Mouse (Mus musculus) kidney, postnatal 10 days (tissue): ENCODE measurements at regions not wholly inside any gene's neighbourhood (a gene's known extent, or its start where the extent isn't known, plus 50 kb on each side); places are given as distances from the start of the nearest gene placed in this dataset.

Experiments
- DNase-seq: peaks from one replicate; pipeline ENCODE4 v3.0.0; 2021; ENCODE audit warnings: mixed read lengths

DNA sequence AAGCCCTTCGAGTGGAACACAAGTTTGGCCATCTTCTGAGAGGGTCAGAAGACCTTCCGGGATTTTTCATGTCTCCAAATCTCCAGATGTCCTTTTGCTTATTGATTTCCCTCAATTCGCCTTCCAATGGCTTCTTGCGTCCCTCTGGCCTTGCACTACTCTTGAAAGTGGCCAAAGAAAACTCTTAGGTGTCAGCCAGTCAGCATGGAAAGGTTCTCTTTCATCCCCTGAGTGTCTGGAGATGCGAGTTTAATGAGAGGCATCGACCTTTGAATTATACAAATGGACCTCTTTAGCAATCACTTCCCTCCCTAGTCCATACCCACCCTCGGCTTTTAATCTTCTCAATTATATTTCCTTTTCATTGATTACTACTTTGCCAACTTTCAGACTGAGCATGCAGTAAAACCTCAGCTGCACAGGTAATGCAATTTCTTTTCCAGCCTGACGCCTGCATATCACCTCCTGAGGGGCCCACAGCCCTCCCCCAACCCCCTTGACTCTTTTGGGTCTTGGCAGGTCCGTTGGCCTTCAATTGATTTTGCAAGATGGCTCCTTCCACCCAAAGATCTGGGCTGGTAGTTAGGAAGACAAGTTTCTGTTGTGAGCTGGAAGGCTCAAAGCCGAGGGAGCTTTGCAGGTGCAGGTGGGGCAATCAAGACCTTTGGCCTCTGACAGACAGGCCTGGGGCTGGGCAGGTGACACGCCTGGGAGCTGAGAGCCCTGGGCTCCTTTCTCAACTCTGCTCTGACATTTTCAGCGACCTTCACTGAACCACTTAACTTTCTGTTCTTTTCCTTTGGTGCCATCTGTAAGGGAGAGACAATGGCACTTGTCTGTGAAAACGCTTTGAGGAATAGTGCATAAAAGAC lies 461.8 kb downstream of the Ccdc171 start:
- no peak for DNase-seq

GRCm38 (mm10) chr4:83987846-83988245 lies 462.5 kb downstream of the Ccdc171 start:
- DNase-seq: no peak

DNA sequence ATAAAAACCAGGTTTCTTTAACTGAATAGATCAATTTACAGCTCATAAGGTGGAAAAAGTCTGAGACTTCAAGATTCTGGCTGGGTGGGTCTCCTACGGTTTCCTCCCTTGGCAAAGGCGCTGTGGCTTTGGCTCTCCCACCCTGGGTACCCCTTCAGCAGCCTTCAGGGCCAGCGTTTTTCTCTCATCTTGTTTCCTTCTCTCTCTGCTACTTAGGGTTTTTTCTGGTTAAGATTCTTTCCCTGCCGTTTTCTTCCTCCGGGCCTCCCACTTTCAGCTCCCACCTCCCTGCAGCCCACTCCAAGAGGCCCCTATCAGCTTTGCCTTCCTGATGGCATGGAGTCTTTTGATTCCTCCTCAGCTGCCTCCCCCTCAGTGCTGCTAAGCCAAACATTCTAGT lies 463.0 kb downstream of the Ccdc171 start:
- DNase-seq: no peak

DNA sequence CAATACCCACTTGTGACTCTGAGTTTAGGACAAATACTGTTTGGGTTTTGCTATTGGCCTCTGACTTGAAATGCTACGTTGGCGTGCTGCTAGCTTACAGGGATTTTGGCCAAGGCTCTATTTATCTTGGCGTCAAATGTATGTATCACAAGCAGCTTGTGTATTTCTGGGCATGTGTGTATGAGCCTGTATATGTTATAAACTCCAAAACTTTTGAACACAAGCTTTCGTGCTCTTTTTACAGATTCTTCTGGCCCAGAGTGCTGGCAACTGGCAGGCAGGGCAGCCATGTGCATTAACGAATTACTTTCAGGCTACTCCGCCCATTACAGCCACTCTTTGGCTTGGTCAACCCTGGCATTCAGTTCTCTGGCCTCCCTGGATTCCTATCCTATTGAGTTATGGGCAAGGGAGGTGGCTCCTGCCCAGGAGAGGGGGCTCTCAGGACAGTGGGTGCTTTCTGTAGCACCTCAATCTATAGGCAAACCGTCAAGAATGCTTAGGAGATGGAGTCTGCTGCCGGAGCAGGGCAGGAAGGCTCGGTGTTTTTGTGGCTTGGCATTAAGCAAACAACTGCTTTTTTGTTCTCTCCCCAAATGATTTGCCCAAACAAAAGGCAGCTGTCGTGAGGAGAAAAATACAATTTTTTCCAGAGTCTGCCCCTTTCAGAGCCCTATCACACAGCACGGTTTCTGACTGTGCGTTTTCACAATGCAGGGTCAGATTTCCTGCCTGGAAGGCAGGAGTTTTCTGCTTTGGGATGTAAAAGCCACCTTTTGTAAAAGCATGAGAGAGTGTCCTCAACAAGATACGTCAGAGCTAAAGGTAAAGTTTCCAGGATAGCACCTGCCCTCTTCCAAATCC lies 465.0 kb downstream of the Ccdc171 start:
- DNase-seq: peak; percentile 28

DNA sequence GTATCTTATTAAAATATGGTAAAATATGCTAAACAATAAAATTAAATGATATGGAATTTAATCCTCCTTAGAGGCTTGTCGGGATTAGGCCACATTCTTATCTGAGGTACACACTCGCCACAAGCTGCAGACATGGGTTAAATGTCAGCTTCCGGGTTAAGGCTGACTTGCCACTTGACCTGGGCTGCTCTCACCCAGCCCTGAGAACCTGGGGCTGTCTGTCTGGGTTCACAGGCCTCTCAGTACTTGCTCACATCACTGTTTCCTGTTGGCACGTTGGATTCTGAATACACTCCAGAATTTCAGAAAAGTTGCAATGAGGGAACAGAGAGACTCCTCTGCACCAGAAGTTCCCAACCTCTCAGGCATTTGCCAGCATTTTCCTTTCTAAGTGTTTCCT lies 465.9 kb downstream of the Ccdc171 start:
- DNase-seq: no peak

DNA sequence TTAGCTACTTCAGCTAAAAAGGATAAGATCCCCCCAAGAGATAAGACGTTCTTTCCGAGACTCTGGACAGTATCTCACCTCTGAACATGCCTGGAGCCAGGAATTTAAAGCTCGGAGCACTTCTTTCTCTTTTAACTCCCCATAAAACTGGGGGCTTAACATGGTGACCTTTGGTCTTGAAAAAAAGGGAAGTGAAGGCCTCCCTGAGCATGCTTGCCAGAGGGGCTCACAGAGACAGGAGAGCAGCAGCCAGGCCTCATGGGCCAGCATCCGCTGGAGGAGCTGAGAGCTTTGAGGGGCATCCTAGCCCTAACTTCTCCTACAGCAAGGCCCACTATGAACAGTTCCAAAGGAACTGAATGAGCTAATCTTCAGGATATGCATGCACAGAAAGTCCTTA lies 471.7 kb downstream of the Ccdc171 start:
- no peak for DNase-seq

DNA sequence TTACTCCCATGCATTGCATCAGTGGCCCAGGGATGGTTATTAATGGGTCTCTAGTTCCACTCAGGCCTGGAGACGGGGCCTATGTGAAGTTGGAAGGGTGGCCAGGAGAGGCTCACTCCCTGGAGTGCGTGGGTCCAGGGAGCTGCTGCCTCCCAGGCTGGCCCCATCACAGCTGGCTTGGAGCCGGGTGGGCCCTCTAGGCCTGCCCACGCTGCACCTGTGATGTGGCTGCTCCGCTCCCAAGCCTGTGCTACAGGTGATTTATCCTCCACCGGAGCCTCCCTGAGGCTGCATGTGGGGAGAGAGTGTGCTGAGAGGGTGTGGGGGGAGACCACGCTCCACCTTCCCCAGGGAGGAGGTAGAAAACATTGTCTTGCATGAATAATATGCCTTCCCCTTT lies 476.3 kb downstream of the Ccdc171 start:
- DNase-seq: no peak

GRCm38 (mm10) chr4:84004055-84004778 lies 478.9 kb downstream of the Ccdc171 start:
- no peak for DNase-seq

DNA sequence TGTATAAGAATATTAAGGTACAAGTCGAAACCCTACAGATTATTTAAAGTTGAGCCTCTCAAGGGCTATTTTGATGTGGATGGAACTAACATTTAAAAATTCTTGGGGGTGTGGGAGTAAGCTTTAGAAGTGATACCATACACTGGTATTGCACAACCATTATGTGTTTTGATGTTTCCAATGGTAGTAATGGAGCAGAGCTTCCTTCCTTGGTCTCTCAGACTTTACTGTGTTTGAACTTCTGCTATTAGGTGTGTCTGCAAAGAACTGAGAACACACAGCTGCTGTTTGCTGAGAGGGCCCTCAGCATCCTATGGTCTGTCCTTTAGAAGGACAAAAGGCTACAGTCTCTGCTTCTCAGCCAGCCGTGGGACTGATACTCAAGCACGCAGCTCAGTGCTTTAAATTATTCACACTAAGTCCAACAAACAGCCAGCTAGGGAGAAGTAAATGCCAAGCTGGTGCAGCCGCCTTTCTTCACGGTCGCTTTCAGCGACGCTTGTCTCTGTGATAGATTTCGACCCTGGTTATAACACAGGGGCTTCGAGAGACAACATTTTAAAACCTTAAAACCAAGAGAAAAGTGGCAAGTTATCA lies 479.5 kb downstream of the Ccdc171 start:
- no peak for DNase-seq

DNA sequence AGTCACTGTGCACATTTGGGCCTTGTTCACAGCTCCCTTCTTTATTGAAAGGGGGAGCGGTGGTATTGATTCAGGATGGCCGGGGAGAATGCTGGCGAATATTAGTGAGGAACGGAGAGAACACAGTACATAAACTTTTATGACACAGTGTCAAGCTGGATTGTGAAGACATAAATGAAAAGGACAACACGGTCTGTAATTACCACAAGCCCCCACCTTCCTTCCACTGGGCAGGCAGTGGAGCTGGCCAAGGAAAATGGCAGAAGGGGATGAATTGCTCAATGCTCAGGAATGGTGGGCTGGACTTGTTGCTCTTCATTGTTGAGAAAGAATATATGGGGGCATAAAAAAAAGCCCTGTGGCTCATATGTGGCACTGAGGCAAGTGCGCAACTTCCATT lies 486.6 kb downstream of the Ccdc171 start:
- no peak for DNase-seq

GRCm38 (mm10) chr4:84015139-84015538 lies 489.8 kb downstream of the Ccdc171 start:
- no peak for DNase-seq

GRCm38 (mm10) chr4:84015552-84016169 lies 490.3 kb downstream of the Ccdc171 start:
- no peak for DNase-seq

DNA sequence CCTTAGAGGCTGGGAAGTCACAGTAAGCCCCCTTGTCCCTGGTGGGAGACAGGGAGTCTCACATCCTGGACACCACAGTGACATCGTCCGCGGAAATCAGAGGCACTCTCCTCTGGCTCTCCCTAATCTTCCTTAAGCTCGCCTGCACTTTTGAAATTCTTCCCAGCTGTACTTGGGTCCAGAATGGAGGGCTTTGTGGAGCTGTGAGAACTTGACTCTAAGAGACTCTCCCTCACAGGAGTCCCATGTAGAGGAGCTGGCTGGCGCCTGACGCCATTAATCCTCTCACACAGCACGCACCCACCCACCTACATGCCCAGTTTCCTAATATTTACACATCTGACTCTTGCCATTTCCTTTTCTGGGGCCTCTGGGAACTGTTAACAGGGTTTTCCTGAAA lies 492.8 kb downstream of the Ccdc171 start:
- DNase-seq: no peak

DNA sequence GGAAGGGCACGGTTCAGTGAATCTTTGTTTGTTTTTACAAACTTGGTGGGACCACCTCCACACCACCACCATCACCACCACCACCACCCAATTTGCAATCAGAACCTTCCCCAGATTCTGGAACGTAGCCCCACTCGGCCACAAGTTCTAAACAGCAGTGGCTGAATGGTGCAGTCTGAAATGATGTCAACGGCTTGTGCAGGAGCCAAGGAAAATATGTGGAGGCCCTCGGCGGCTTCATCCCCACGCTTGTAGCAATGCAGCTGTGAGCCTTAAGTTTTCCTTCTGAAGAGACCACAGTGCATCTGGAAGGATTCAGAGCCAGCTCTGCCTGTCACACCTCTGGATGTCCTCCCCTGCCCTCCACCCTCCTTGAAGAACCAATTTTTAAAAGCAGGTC lies 493.4 kb downstream of the Ccdc171 start:
- peak; percentile 51 for DNase-seq

- peak; percentile 31 for DNase-seq
Observed at GRCm38 (mm10) chr4:84019500-84020255, 494.3 kb downstream of the Ccdc171 start.

- DNase-seq: no peak
Observed at GRCm38 (mm10) chr4:84020692-84021091, 495.3 kb downstream of the Ccdc171 start.

DNA sequence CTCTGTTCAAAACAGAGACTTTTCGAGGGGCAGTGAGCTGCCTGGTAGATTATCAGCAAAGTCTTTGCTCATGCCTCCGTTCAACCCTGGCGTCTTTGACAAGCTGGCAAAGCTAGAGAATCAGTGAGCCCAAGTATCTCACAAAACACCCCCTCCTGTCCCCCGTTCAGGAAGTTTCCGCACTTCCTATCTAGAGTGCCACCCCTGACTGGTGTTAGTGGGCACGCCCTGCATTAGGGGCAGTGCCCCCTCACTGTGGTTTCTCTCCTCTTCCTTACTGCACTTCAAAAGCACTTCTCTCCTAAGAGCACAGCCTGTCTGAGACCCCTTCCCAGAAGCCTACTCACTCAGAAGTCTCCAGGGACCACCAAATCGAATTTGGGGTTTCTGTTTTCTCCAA lies 497.0 kb downstream of the Ccdc171 start:
- DNase-seq: no peak

GRCm38 (mm10) chr4:84026144-84026543 lies 500.8 kb downstream of the Ccdc171 start:
- DNase-seq: no peak

DNA sequence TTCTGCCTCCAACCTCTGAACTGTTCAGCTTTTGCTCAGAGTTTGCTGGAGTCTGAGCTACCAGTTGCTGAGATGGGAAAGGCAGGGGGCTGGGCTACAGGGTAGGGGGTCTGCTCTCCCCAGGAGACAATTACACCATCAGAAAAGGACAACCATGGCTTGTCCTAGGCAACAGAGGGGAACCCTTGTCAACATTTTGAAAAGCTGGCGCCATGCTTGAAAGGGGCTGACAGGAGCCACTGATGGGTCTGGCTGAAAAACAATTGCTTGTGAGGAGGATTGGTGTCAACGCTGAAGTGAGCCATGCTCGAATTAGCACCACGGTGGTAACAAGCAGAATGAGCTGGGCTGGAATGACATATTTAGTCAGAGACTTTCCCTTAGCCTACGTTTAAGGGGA lies 502.8 kb downstream of the Ccdc171 start:
- DNase-seq: no peak

DNA sequence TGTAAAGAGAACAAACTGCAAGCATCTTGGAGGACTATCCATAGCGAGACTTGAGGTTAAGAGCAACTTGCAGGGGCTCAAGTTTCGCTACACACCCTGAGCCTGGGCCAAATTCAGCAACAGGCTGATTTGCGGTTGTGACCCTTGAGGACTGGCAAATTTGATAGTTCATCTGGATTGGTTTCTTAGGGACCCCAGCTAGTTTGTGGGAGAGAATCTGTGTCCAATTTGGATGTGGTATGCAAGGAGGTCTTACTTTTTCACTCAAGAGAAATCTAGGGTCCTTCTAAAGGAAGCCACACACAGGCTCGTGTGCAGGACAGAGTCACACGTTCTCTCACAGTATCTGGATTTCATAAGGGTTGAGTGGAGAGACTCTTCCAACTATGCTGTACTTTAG lies 505.6 kb downstream of the Ccdc171 start:
- DNase-seq: no peak

- no peak for DNase-seq
Observed at GRCm38 (mm10) chr4:84032505-84032904, 507.2 kb downstream of the Ccdc171 start.

DNA sequence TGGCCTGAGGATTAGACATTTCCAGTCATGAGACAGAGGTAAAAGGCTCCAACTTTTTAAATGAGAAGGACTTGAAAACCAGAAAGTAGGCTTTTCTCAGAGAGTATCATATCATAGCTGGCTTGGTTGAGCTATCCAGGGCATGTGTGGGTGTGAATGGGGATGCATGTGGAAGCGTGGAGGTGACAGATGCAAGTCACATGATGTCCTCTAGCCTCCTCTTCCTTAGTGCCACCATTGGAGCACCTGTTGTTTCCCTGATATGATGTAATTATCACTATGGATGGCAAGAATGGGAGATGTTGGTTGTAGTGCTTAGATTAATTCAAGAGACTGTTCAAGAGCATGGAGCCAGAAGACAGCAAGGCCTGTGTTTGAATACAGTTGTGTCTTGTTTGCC lies 510.0 kb downstream of the Ccdc171 start:
- DNase-seq: no peak
